26 mouse cellular contexts compared by ENCODE assay signal in the genomic region with DNA sequence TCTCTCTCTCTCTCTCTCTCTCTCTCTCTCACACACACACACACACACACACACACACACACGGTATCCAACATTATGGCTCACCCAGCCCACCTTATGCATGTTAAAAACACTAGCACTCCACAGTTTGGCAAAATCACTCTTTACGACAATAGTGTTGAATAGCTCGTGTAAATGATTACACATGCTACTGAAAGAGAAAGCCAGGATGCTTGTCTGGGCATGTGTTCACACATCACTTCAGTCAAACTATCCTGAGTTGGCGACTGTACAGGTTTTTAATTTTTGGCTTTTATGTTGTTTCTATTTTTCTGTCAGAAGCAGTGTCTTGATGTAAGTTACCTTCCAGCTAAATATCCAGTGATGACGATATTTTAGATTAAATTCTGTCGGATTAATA.
"Had no signal": no experiment of that assay in that cellular context is flagged by ENCODE, and none has a peak within 500 bp of the region (broad histone marks: within the 10 kb centered on the region; RNA-seq: fewer than 3 reads in every experiment).

No protein-coding gene starts in this region.

- DNase-seq: gastrocnemius, adult 2 months; gastrocnemius, postnatal 10 days; gastrocnemius, postnatal 25 days; heart, adult 18-20 months; heart, postnatal 10 days; heart, postnatal 4 days; kidney, adult 18-20 months; kidney, adult 8-10 months; kidney, postnatal 10 days; kidney, postnatal 25 days; kidney, postnatal 4 days; liver had no signal

- H3K27me3 ChIP-seq: heart, embryonic 12.5 days; hindbrain, embryonic 12.5 days; intestine, embryonic 15.5 days had no signal

- H3K4me3 ChIP-seq: gastrocnemius, adult 2 months; heart, embryonic 10.5 days; heart, embryonic 12.5 days; hindbrain, embryonic 10.5 days; hindbrain, embryonic 12.5 days; intestine, embryonic 15.5 days; layer of hippocampus, adult 2 months; left cerebral cortex, adult 2 months; limb, embryonic 10.5 days; limb, embryonic 12.5 days had no signal

- H3K36me3 ChIP-seq: heart, embryonic 10.5 days; heart, embryonic 12.5 days; hindbrain, embryonic 10.5 days; hindbrain, embryonic 12.5 days; intestine, embryonic 15.5 days; limb, embryonic 10.5 days; limb, embryonic 12.5 days had no signal

- H3K9ac ChIP-seq: heart, embryonic 12.5 days; hindbrain, embryonic 12.5 days; hindbrain, embryonic 14.5 days; intestine, embryonic 15.5 days; limb, embryonic 12.5 days had no signal

- H3K27ac ChIP-seq: gastrocnemius, adult 2 months; heart, embryonic 10.5 days; hindbrain, embryonic 10.5 days; hindbrain, embryonic 12.5 days; hindbrain, embryonic 14.5 days; intestine, embryonic 15.5 days; layer of hippocampus, adult 2 months; left cerebral cortex, adult 2 months; limb, embryonic 10.5 days; limb, embryonic 12.5 days had no signal

- ATAC-seq: hindbrain, embryonic 16.5 days; inflammation-experienced regulatory T-cells, adult 6 months; intestine, embryonic 15.5 days; intestine, postnatal 0 days had no signal

- H3K4me1 ChIP-seq: heart, embryonic 10.5 days; heart, embryonic 12.5 days; hindbrain, embryonic 10.5 days; hindbrain, embryonic 12.5 days; intestine, embryonic 15.5 days; limb, embryonic 10.5 days; limb, embryonic 12.5 days had no signal

- H3K9me3 ChIP-seq: heart, embryonic 10.5 days; heart, embryonic 12.5 days; hindbrain, embryonic 10.5 days; hindbrain, embryonic 12.5 days; intestine, embryonic 15.5 days; limb, embryonic 10.5 days; limb, embryonic 12.5 days had no signal

- H3K4me2 ChIP-seq: heart, embryonic 12.5 days; hindbrain, embryonic 12.5 days; hindbrain, embryonic 14.5 days; intestine, embryonic 15.5 days; limb, embryonic 12.5 days; liver, embryonic 11.5 days had no signal
